Mouse (Mus musculus) C3H10T1/2 (cell line): ENCODE measurements around the gene Tmem269. TPM values are rescaled to one million over a fixed set of nuclear protein-coding genes. Genes with fewer than 3 reads are reported as not detected.

Source experiments
- polyA plus RNA-seq, 2 experiments: library from polyadenylated mRNA; unstranded; fragments of >200 nt; fragmentation: generic; extraction: Trizol; gene quantifications; one replicate each; pipeline ENCODE4 v1.2.1; 2012; ENCODE audit warnings: missing spikeins in 2 of 2

Tmem269 gene
- polyA plus RNA-seq: not detected

GRCm38 (mm10) chr4:119218169-119218568, at the start of gene Tmem269:
Tmem269 (minus strand) TSS chr4:119218217.

GRCm38 (mm10) chr4:119255351-119255750, 37.3 kb upstream of the Tmem269 start, which contains the start of gene Cldn19:
Cldn19 (plus strand) TSS chr4:119255414.

GRCm38 (mm10) chr4:119232410-119233255, 14.6 kb upstream of the Tmem269 start, which contains the start of the genes AU022252 and P3h1:
AU022252 (minus strand) TSS chr4:119232712.
P3h1 (plus strand) TSS chr4:119232915.

GRCm38 (mm10) chr4:119194909-119195581, 23.0 kb downstream of the Tmem269 start, which contains the start of gene Svbp:
Svbp (plus strand) TSS chr4:119195306.

GRCm38 (mm10) chr4:119189864-119190263, 28.2 kb downstream of the Tmem269 start, which contains the start of gene Ermap:
Ermap (minus strand) TSS chr4:119190011.

GRCm38 (mm10) chr4:119173851-119174453, 44.1 kb downstream of the Tmem269 start, which contains the start of gene Zfp691:
Zfp691 (minus strand) TSS chr4:119174195.

Other genes with a start within 250 kb of the Tmem269 start
- 10 to 100 TPM; 20.9 to 23.8 TPM for gene Slc2a1, start 109.5 kb downstream of the Tmem269 start, polyA plus RNA-seq
- 1 to 10 TPM; 1.1 to 6.2 TPM for gene Zfp691, start 44.0 kb downstream of the Tmem269 start, polyA plus RNA-seq
- under 1 TPM in 1 of 2 experiments, not detected in 1; 0.01 TPM for gene Ermap, start 28.2 kb downstream of the Tmem269 start, polyA plus RNA-seq
- gene Svbp, start 22.9 kb downstream of the Tmem269 start, polyA plus RNA-seq: 100 to 1,000 TPM in 1 of 2 experiments, 10 to 100 TPM in 1; 49.4 to 100 TPM
- gene AU022252, start 14.5 kb upstream of the Tmem269 start, polyA plus RNA-seq: 10 to 100 TPM in 1 of 2 experiments, 1 to 10 TPM in 1; 7.5 to 13.2 TPM
- gene P3h1, start 14.7 kb upstream of the Tmem269 start, polyA plus RNA-seq: 10 to 100 TPM in 1 of 2 experiments, 1 to 10 TPM in 1; 9.0 to 47.6 TPM
- 10 to 100 TPM in 1 of 2 experiments, under 1 TPM in 1; 0.04 to 18.1 TPM for gene Cldn19, start 37.2 kb upstream of the Tmem269 start, polyA plus RNA-seq
- gene Ybx1, start 76.4 kb upstream of the Tmem269 start, polyA plus RNA-seq: 100 to 1,000 TPM; 229 to 540 TPM
- 10 to 100 TPM; 47.7 to 59.2 TPM for gene Ppih, start 102.3 kb upstream of the Tmem269 start, polyA plus RNA-seq
- gene Ccdc30, start 197.3 kb upstream of the Tmem269 start, polyA plus RNA-seq: under 1 TPM in 1 of 2 experiments, not detected in 1; 0.12 TPM
- 10 to 100 TPM in 1 of 2 experiments, 1 to 10 TPM in 1; 7.8 to 15.0 TPM for gene Ppcs, start 204.2 kb upstream of the Tmem269 start, polyA plus RNA-seq
- under 1 TPM in 1 of 2 experiments, not detected in 1; 0.06 TPM for gene Zmynd12, start 204.6 kb upstream of the Tmem269 start, polyA plus RNA-seq